Mouse (Mus musculus) T-helper 2 cell (primary cell): ENCODE data around the gene Ifna6.
"Not testable (repeated sequence)": the region's sequence is repeated elsewhere in the genome, so short reads cannot be mapped to it uniquely, and the experiment has no call there.

Source experiments
- in situ Hi-C: fragments of 300-600 bp; cut with MboI, MseI; formaldehyde crosslinking; loops from one replicate; pipeline ENCODE4 v1.15.1; 2025; ENCODE audit warnings: high pct_unique_total_duplicates

Gene Ifna6

GRCm38 (mm10) chr4:88827116-88827515 is at the start of gene Ifna6:
TSS of gene Ifna6 (plus strand) at chr4:88827416.
- in situ Hi-C loops, result not testable (repeated sequence)

GRCm38 (mm10) chr4:88779550-88779949 is 47.7 kb upstream of the Ifna6 start, which contains the start of gene Gm13272:
TSS of gene Gm13272 (plus strand) at chr4:88779850.
- in situ Hi-C loops, result loop anchor here (25.0 kb wide), 1 partner anchor 767 kb away; no protein-coding TSS in a partner anchor

GRCm38 (mm10) chr4:88780320-88780719 is 46.9 kb upstream of the Ifna6 start:
- in situ Hi-C loops, result loop anchor here (25.0 kb wide), 1 partner anchor 768 kb away; no protein-coding TSS in a partner anchor

- in situ Hi-C loops, result loop anchor here (25.0 kb wide), 1 partner anchor 770 kb away; no protein-coding TSS in a partner anchor
Observed at GRCm38 (mm10) chr4:88781831-88782230, 45.4 kb upstream of the Ifna6 start, which contains the start of gene Ifnz. TSS of gene Ifnz (plus strand) at chr4:88782131.

- in situ Hi-C loops, result loop anchor here (25.0 kb wide), 1 partner anchor 770 kb away; no protein-coding TSS in a partner anchor
Observed at GRCm38 (mm10) chr4:88782335-88782734, 44.9 kb upstream of the Ifna6 start.

- in situ Hi-C loops, result loop anchor here (5.0 to 25.0 kb wide), 2 partner anchors 33 to 773 kb away; partner anchors contain the start of gene Gm13271
Observed at GRCm38 (mm10) chr4:88785409-88785808, 41.8 kb upstream of the Ifna6 start, which contains the start of gene Gm13276. TSS of gene Gm13276 (plus strand) at chr4:88785709.

- in situ Hi-C loops, result loop anchor here (5.0 to 25.0 kb wide), 2 partner anchors 36 to 776 kb away; partner anchors contain the start of gene Gm13271
Observed at GRCm38 (mm10) chr4:88788402-88788801, 38.8 kb upstream of the Ifna6 start, which contains the start of gene Gm13277. TSS of gene Gm13277 (plus strand) at chr4:88788632.

- in situ Hi-C loops, result loop anchor here (25.0 kb wide), 1 partner anchor 779 kb away; no protein-coding TSS in a partner anchor
Observed at GRCm38 (mm10) chr4:88791250-88791649, 36.0 kb upstream of the Ifna6 start, which contains the start of gene Gm13278. TSS of gene Gm13278 (plus strand) at chr4:88791550.

- in situ Hi-C loops, result loop anchor here (25.0 kb wide), 1 partner anchor 782 kb away; no protein-coding TSS in a partner anchor
Observed at GRCm38 (mm10) chr4:88793936-88794675, 33.1 kb upstream of the Ifna6 start, which contains the start of gene Gm13275. TSS of gene Gm13275 (plus strand) at chr4:88794487.

- in situ Hi-C loops, result loop anchor here (25.0 kb wide), 1 partner anchor 785 kb away; no protein-coding TSS in a partner anchor
Observed at GRCm38 (mm10) chr4:88797097-88797496, 30.1 kb upstream of the Ifna6 start, which contains the start of gene Gm13279. TSS of gene Gm13279 (plus strand) at chr4:88797397.

- in situ Hi-C loops, result loop anchor here (25.0 kb wide), 1 partner anchor 787 kb away; no protein-coding TSS in a partner anchor
Observed at GRCm38 (mm10) chr4:88799365-88799764, 27.9 kb upstream of the Ifna6 start, which contains the start of gene Gm13285. TSS of gene Gm13285 (plus strand) at chr4:88799665.

GRCm38 (mm10) chr4:88802954-88803353 is 24.3 kb upstream of the Ifna6 start, which contains the start of gene Gm13287:
TSS of gene Gm13287 (plus strand) at chr4:88803254.
- in situ Hi-C loops, result loop anchor here (10.0 kb wide), 1 partner anchor 62 kb away; no protein-coding TSS in a partner anchor

- in situ Hi-C loops, result loop anchor here (10.0 kb wide), 1 partner anchor 60 kb away; no protein-coding TSS in a partner anchor
Observed at GRCm38 (mm10) chr4:88805231-88805630, 22.0 kb upstream of the Ifna6 start, which contains the start of gene Gm13288. TSS of gene Gm13288 (plus strand) at chr4:88805531.

GRCm38 (mm10) chr4:88805761-88806160 is 21.5 kb upstream of the Ifna6 start:
- in situ Hi-C loops, result loop anchor here (10.0 kb wide), 1 partner anchor 59 kb away; no protein-coding TSS in a partner anchor

GRCm38 (mm10) chr4:88815928-88816327 is 11.3 kb upstream of the Ifna6 start, which contains the start of gene Ifna7:
TSS of gene Ifna7 (plus strand) at chr4:88816228.
- in situ Hi-C loops, result no loop called here

GRCm38 (mm10) chr4:88819659-88820058 is 7.6 kb upstream of the Ifna6 start, which contains the start of gene Ifna11:
TSS of gene Ifna11 (plus strand) at chr4:88819959.
- in situ Hi-C loops, result no loop called here

GRCm38 (mm10) chr4:88822995-88823394 is 4.2 kb upstream of the Ifna6 start:
- in situ Hi-C loops, result no loop called here

- in situ Hi-C loops, result no loop called here
Observed at GRCm38 (mm10) chr4:88830523-88830922, 3.3 kb downstream of the Ifna6 start.

- in situ Hi-C loops, result not testable (repeated sequence)
Observed at GRCm38 (mm10) chr4:88835225-88835624, 8.0 kb downstream of the Ifna6 start, which contains the start of gene Ifna5. TSS of gene Ifna5 (plus strand) at chr4:88835525.

GRCm38 (mm10) chr4:88838828-88839227 is 11.6 kb downstream of the Ifna6 start:
- in situ Hi-C loops, result no loop called here

- in situ Hi-C loops, result no loop called here
Observed at GRCm38 (mm10) chr4:88840058-88840457, 12.8 kb downstream of the Ifna6 start.
